Mouse (Mus musculus): ENCODE data around the gene Wdr20.

DNA sequence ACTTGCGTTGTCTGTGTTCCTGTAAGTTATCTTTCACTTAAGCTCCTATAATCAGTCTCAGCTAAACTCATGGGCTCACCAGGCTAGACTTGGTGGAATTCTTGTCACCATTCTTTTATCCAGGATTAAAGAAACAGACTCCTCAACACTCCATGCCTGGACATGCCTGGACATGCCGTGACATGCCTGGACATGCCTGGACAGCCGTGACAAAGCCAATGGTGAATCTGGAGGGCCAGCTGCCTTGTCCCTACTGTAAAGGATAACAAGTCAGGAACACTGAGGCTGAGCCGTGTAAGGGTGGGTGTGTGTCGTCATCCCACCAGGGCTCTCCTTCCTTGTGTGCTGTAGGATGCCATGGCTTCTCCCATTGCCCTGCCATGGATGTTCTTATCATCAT lies 12.7 kb upstream of the Wdr20 start:
- TF ChIP-seq CTCF (conservative IDR thresholded peaks at IDR 0.05 in 1 of 2, IDR thresholded peaks at IDR 0.05 in 1 of 2; ENCODE audit: low read depth in 2 of 2, low read length in 2 of 2) (no peak), ZC3H11A (IDR thresholded peaks at IDR 0.05; ENCODE audit: low read depth, low read length) (no peak), ZNF384 (IDR thresholded peaks at IDR 0.05; ENCODE audit: low read depth, low read length) (no peak), NRF1 (IDR thresholded peaks at IDR 0.05; ENCODE audit: low read depth, low read length) (no peak), HCFC1 (IDR thresholded peaks at IDR 0.05; ENCODE audit: low read depth, low read length) (no peak)

Measured in CH12.LX (cell line).